Mouse (Mus musculus): ENCODE results near the gene Marveld2. TPM values are rescaled to one million over a fixed set of nuclear protein-coding genes. Genes with fewer than 3 reads are reported as not detected.

The Marveld2 gene
- total RNA-seq, 2 experiments from 2014 or later = 1.2 to 2.4 TPM

- intact Hi-C loops (cut with DNase I) = no loop called here
- peak; percentile 7 to 12 for DNase-seq (ENCODE audit: low spot score in 2 of 2)
Observed at GRCm38 (mm10) chr13:100551371-100552008, 65.3 kb downstream of the Marveld2 start.

DNA sequence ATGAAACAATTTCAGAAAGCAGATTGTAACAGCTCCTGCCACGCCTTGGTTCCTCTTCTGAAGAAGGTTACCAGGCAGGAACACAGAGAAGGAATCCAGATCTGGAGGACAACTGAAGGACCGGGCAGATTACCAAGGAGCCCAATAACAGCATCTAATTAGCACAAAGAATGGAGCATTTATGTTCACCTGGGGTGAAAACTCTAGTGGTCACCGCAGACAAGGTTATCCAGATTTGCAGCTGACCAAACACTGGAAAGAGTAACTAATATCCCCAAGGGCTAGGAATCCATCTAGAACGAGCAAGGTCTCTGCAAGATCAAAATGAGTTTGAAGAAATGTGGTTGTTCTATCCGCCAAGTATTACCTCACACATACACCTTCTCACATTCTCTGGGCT is 69.5 kb downstream of the Marveld2 start:
- DNase-seq (ENCODE audit: low spot score in 2 of 2) = no peak
- intact Hi-C loops (cut with DNase I) = no loop called here

Other genes with a start within 250 kb of the Marveld2 start
- gene Naip1, start 164.1 kb downstream of the Marveld2 start, total RNA-seq (2021) = under 1 TPM; 0.07 to 0.20 TPM
- 10 to 100 TPM; 34.0 to 43.0 TPM for gene Gtf2h2, start 124.4 kb downstream of the Marveld2 start, total RNA-seq (2021)
- gene Ocln, start 64.3 kb downstream of the Marveld2 start, total RNA-seq (2021) = 1 to 10 TPM; 8.2 to 8.5 TPM
- gene Ak6, start 34.0 kb upstream of the Marveld2 start, total RNA-seq (2021) = 10 to 100 TPM; 77.2 to 87.9 TPM
- 10 to 100 TPM; 12.7 to 15.0 TPM for gene Rad17, start 34.1 kb upstream of the Marveld2 start, total RNA-seq (2021)
- gene Taf9, start 34.6 kb upstream of the Marveld2 start, total RNA-seq (2021) = 10 to 100 TPM; 26.8 to 35.9 TPM
- under 1 TPM; 0.16 to 0.17 TPM for gene Ccdc125, start 52.7 kb upstream of the Marveld2 start, total RNA-seq (2021)
- 10 to 100 TPM; 39.2 to 42.3 TPM for gene Cdk7, start 114.0 kb upstream of the Marveld2 start, total RNA-seq (2021)
- gene Mrps36, start 127.7 kb upstream of the Marveld2 start, total RNA-seq (2021) = 10 to 100 TPM; 48.0 to 56.9 TPM
- under 1 TPM; 0.63 to 0.69 TPM for gene Cenph, start 158.9 kb upstream of the Marveld2 start, total RNA-seq (2021)
- 1 to 10 TPM in 1 of 2 experiments, under 1 TPM in 1; 0.70 to 1.0 TPM for gene Ccnb1, start 169.6 kb upstream of the Marveld2 start, total RNA-seq (2021)
- 10 to 100 TPM; 44.7 to 46.4 TPM for gene Slc30a5, start 216.5 kb upstream of the Marveld2 start, total RNA-seq (2021)